Mouse (Mus musculus) embryonic facial prominence, embryonic 11.5 days (tissue): ENCODE results near the gene Mgarp. TPM values are rescaled to one million over a fixed set of nuclear protein-coding genes. Genes with fewer than 3 reads are reported as not detected.
"Not testable (repeated sequence)": the region's sequence is repeated elsewhere in the genome, so short reads cannot be mapped to it uniquely, and the experiment has no call there.

Source experiments
- ATAC-seq: fragments of 200-750 bp; cut with Nextera tagmentation; replicated peaks from 2 replicates; pipeline ENCODE4 v1.8.0; 2017; ENCODE audit warnings: low read depth; ENCODE audit not compliant: insufficient number of reproducible peaks, low FRiP score, low TSS enrichment
- DNase-seq: peaks from one replicate; pipeline ENCODE4 v3.0.0-alpha.2; 2015; ENCODE audit warnings: low spot score
- H3K27ac ChIP-seq: fragments of 300-500 bp; sonication (generic); replicated peaks from 2 replicates; pipeline ENCODE4 v1.5.1; 2014; ENCODE audit warnings: mild to moderate bottlenecking, low read depth, low read length, control low read depth
- H3K27me3 ChIP-seq: fragments of 300-500 bp; sonication (generic); 2 replicates; pipeline ENCODE4 v1.6.1; 2014; ENCODE audit warnings: mild to moderate bottlenecking, low read length, moderate library complexity, mixed read lengths; ENCODE audit not compliant: control insufficient read depth, insufficient read depth
- H3K36me3 ChIP-seq: fragments of 300-500 bp; sonication (generic); replicated peaks from 2 replicates; pipeline ENCODE4 v1.6.1; 2014; ENCODE audit warnings: low read depth, mild to moderate bottlenecking, low read length, moderate library complexity, mixed read lengths; ENCODE audit not compliant: control insufficient read depth, insufficient read depth
- H3K4me1 ChIP-seq: fragments of 300-500 bp; sonication (generic); 2 replicates; pipeline ENCODE4 v1.6.1; 2014; ENCODE audit warnings: low read length, mixed read lengths; ENCODE audit not compliant: control insufficient read depth, insufficient read depth
- H3K4me2 ChIP-seq: fragments of 300-500 bp; sonication (generic); 2 replicates; pipeline ENCODE4 v1.6.1; 2014; ENCODE audit warnings: low read depth, mild to moderate bottlenecking, control low read depth, low read length, moderate library complexity
- H3K4me3 ChIP-seq: fragments of 300-500 bp; sonication (generic); 2 replicates; pipeline ENCODE4 v1.5.1; 2014; ENCODE audit warnings: low read depth, low read length, control low read depth
- H3K9ac ChIP-seq: fragments of 300-500 bp; sonication (generic); replicated peaks from 2 replicates; pipeline ENCODE4 v1.6.1; 2014; ENCODE audit warnings: mild to moderate bottlenecking, control low read depth, low read length
- H3K9me3 ChIP-seq: fragments of 300-500 bp; sonication (generic); replicated peaks from 2 replicates; pipeline ENCODE4 v1.6.1; 2016; ENCODE audit warnings: mild to moderate bottlenecking, low read length, inconsistent platforms, mixed read lengths; ENCODE audit not compliant: control insufficient read depth
- WGBS: fragments of 180-500 bp; shearing (Covaris S2); extraction: QIAGEN DNeasy Blood & Tissue Kit; methylation state at CpG from one replicate; pipeline ENCODE4 v1.1.7; 2014; 5-methylcytosine and 5-hydroxymethylcytosine counted together
- polyA plus RNA-seq: library from polyadenylated mRNA; unstranded; fragments of >200 nt; fragmentation: Nextera tagmentation; extraction: Ambion mirVana; gene quantifications from 2 replicates; pipeline ENCODE4 v1.2.1, GENCODE M21; 2014

Mgarp gene
- polyA plus RNA-seq, 1 experiment from 2014 or later = 9.1 TPM

- H3K27ac ChIP-seq = 0 out of 2 replicates have a peak overlapping the region, but pooled peaks have one; percentile 20
- WGBS = under 1% methylated on average over 50 of the region's 50 CpGs
- H3K4me2 ChIP-seq = peak overlapping the region; percentile 78
- DNase-seq (peak; percentile 92), ATAC-seq (peak; percentile 72)
- H3K4me3 ChIP-seq = peak overlapping the region; percentile 63
- no peaks in the 10 kb centered on the region for H3K27me3 ChIP-seq
- H3K9ac ChIP-seq = peak overlapping the region; percentile 67
- H3K36me3 ChIP-seq = no peaks in the 10 kb centered on the region
- no peaks in the 10 kb centered on the region for H3K4me1 ChIP-seq
- H3K9me3 ChIP-seq = no peaks in the 10 kb centered on the region
Measured at GRCm38 (mm10) chr3:51358660-51359557, 37.6 kb downstream of the Mgarp start.

- peak overlapping the region; percentile 26 for H3K9ac ChIP-seq
- H3K27me3 ChIP-seq = no peaks in the 10 kb centered on the region
- no peaks in the 10 kb centered on the region for H3K36me3 ChIP-seq
- peak overlapping the region; percentile 63 for H3K4me3 ChIP-seq
- 0% methylated on average over 15 of the region's 15 CpGs for WGBS
- H3K4me1 ChIP-seq = no peaks in the 10 kb centered on the region
- no peak overlapping the region for H3K27ac ChIP-seq
- no peaks in the 10 kb centered on the region for H3K9me3 ChIP-seq
- DNase-seq (peak; percentile 86), ATAC-seq (peak; percentile 45; the same call in 1 of the 2 replicates)
- H3K4me2 ChIP-seq = peak overlapping the region; percentile 78
Measured at GRCm38 (mm10) chr3:51358181-51358580, 38.4 kb downstream of the Mgarp start.

- Histone ChIP-seq H3K36me3 (no peaks in the 10 kb centered on the region), H3K4me1 (no peaks in the 10 kb centered on the region), H3K9ac (peak overlapping the region; percentile 26), H3K9me3 (no peaks in the 10 kb centered on the region), H3K4me2 (peak overlapping the region; percentile 35; the same call in 1 of the 2 replicates), H3K4me3 (peak overlapping the region; percentile 63), H3K27me3 (no peaks in the 10 kb centered on the region), H3K27ac (no peak overlapping the region)
- ATAC-seq (no peak), DNase-seq (peak; percentile 63)
- 6% methylated on average over 14 of the region's 14 CpGs for WGBS
Measured at GRCm38 (mm10) chr3:51357624-51358023, 38.9 kb downstream of the Mgarp start.

DNA sequence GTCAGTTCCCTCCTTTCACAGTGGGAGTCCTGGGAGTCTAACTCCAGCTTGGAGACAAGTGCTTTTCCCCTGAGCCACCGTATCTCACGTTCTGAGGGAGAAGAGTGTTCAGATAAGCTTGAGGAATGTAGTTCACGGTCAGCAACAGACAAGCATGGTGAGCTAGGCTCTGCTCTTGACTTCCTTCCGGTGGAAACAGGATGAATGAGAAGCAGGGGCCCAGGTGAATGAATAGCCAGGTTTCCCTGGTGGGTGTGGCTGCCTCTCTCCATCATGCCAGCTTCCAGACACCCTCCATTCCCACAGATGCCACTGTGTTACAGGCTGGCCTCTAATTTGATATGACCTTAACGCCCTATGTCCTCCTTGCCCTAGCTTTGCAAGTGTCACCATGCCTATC is 39.5 kb downstream of the Mgarp start:
- Histone ChIP-seq H3K4me1 (no peaks in the 10 kb centered on the region), H3K27ac (no peak overlapping the region)

GRCm38 (mm10) chr3:51354956-51355355 is 41.6 kb downstream of the Mgarp start:
- not testable (repeated sequence) for H3K9me3 ChIP-seq, H3K4me1 ChIP-seq, H3K4me3 ChIP-seq, ATAC-seq, H3K27ac ChIP-seq, H3K27me3 ChIP-seq, H3K9ac ChIP-seq, H3K36me3 ChIP-seq, DNase-seq, H3K4me2 ChIP-seq
- 85% methylated on average over 6 of the region's 6 CpGs for WGBS

More for the DNA sequence above, 39.5 kb downstream of the Mgarp start:
- H3K27me3 ChIP-seq = no peaks in the 10 kb centered on the region
- 53% methylated on average over 5 of the region's 5 CpGs for WGBS
- H3K36me3 ChIP-seq = no peaks in the 10 kb centered on the region
- ATAC-seq (no peak), DNase-seq (no peak)
- no peak overlapping the region for H3K4me3 ChIP-seq
- no peak overlapping the region for H3K9ac ChIP-seq
- no peaks in the 10 kb centered on the region for H3K9me3 ChIP-seq
- no peak overlapping the region for H3K4me2 ChIP-seq

DNA sequence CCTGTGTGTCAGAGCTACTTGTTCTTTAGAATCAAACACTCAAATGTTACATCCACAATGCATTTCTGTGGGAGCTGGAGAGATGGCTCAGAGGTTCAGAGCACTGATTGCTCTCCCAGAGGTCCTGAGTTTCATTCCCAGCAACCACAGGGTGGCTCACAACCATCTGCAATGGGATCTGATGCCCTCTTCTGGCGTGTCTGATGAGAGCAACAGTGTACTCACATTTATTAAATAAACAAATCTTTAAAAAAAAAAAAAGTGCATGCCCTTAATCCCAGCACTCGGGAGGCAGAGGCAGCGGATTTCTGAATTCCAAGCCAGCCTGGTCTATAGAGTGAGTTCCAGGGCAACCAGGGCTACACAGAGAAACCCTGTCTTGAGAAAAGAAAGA is 42.5 kb downstream of the Mgarp start:
- Histone ChIP-seq H3K4me1 (no peaks in the 10 kb centered on the region), H3K36me3 (no peaks in the 10 kb centered on the region), H3K9ac (no peak overlapping the region), H3K27ac (no peak overlapping the region), H3K4me2 (no peak overlapping the region), H3K27me3 (no peaks in the 10 kb centered on the region), H3K4me3 (no peak overlapping the region), H3K9me3 (no peaks in the 10 kb centered on the region)
- 78% methylated on average over 3 of the region's 3 CpGs for whole genome bisulfite sequencing
- ATAC-seq = no peak
- DNase-seq = no peak

DNA sequence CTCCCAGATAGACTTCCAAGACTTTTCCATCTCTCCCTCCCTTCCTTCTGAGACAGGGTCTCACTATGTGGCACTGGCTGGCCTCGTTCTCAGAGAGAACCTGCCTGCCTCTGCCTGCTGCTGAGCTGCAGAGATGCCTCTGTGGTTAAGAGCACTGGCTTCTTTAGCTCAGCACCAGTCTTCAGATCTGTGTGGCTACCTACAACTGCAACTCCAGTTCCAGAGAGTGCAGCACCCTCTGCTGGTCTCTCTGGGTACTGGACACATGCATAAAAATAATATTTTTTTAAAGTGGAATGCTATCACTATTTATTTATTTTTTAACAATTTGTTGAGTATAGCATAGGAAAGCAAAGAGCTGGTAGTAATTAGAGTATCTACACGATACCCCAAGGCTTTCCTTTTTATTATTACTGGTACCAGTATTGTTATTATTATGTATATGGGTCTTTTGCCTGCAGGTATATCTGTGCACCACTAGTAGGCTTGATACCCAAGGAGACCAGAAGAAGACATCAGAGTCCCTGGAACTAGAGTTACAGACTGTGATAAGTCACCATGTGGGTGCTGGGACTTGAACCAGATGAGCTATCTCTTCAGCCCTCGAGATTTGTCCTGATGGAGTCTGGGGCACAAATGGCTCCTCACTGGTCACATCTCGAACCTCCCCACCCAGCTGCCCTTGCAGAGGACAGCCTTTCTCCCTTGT is 43.1 kb downstream of the Mgarp start:
- 72% methylated on average over 4 of the region's 4 CpGs for WGBS
- H3K27ac ChIP-seq = no peak overlapping the region
- no peak overlapping the region for H3K4me2 ChIP-seq
- no peaks in the 10 kb centered on the region for H3K27me3 ChIP-seq
- no peaks in the 10 kb centered on the region for H3K9me3 ChIP-seq
- DNase-seq (peak; percentile 47), ATAC-seq (no peak)
- no peaks in the 10 kb centered on the region for H3K4me1 ChIP-seq
- no peak overlapping the region for H3K9ac ChIP-seq
- H3K36me3 ChIP-seq = no peaks in the 10 kb centered on the region
- no peak overlapping the region for H3K4me3 ChIP-seq

- no peak for ATAC-seq
Measured at GRCm38 (mm10) chr3:51350806-51351205, 45.7 kb downstream of the Mgarp start.

More at GRCm38 (mm10) chr3:51350806-51351205, 45.7 kb downstream of the Mgarp start:
- Histone ChIP-seq H3K9ac (no peak overlapping the region), H3K27ac (no peak overlapping the region), H3K27me3 (no peaks in the 10 kb centered on the region), H3K4me3 (no peak overlapping the region), H3K4me1 (no peaks in the 10 kb centered on the region), H3K36me3 (no peaks in the 10 kb centered on the region), H3K4me2 (no peak overlapping the region), H3K9me3 (no peaks in the 10 kb centered on the region)
- DNase-seq = no peak
- 32% methylated on average over 3 of the region's 3 CpGs for WGBS
